Mouse (Mus musculus) limb, embryonic 14.5 days (tissue): ENCODE data around the gene Oas1f. TPM values are rescaled to one million over a fixed set of nuclear protein-coding genes. Genes with fewer than 3 reads are reported as not detected.
"Not testable (repeated sequence)": the region's sequence is repeated elsewhere in the genome, so short reads cannot be mapped to it uniquely, and the experiment has no call there.

Source experiments
- ATAC-seq: fragments of 200-750 bp; cut with Nextera tagmentation; 2 replicates; pipeline ENCODE4 v1.8.0; 2017; ENCODE audit warnings: low read depth, moderate number of reproducible peaks, moderate TSS enrichment; ENCODE audit not compliant: low FRiP score
- DNase-seq: peaks from one replicate; pipeline ENCODE4 v3.0.0-alpha.2; 2015; ENCODE audit warnings: low spot score
- H3K27ac ChIP-seq: fragments of 300-500 bp; sonication (generic); replicated peaks from 2 replicates; pipeline ENCODE4 v1.5.1; 2014; ENCODE audit warnings: low read depth, mild to moderate bottlenecking, low read length, moderate library complexity, mixed read lengths
- H3K27me3 ChIP-seq: fragments of 300-500 bp; sonication (generic); 2 replicates; pipeline ENCODE4 v1.6.1; 2014; ENCODE audit warnings: low read length, mixed read lengths; ENCODE audit not compliant: control insufficient read depth, insufficient read depth
- H3K36me3 ChIP-seq: fragments of 300-500 bp; sonication (generic); 2 replicates; pipeline ENCODE4 v1.6.1; 2014; ENCODE audit warnings: mild to moderate bottlenecking, low read length, moderate library complexity, mixed read lengths; ENCODE audit not compliant: control insufficient read depth, insufficient read depth
- H3K4me1 ChIP-seq: fragments of 300-500 bp; sonication (generic); 2 replicates; pipeline ENCODE4 v1.6.1; 2014; ENCODE audit warnings: antibody characterized with exemption, low read length, mixed read lengths; ENCODE audit not compliant: control insufficient read depth, insufficient read depth
- H3K4me2 ChIP-seq: fragments of 300-500 bp; sonication (generic); replicated peaks from 2 replicates; pipeline ENCODE4 v1.6.1; 2014; ENCODE audit warnings: low read depth, mild to moderate bottlenecking, low read length, moderate library complexity; ENCODE audit not compliant: severe bottlenecking
- H3K4me3 ChIP-seq: fragments of 300-500 bp; sonication (generic); replicated peaks from 2 replicates; pipeline ENCODE4 v1.5.1; 2014; ENCODE audit warnings: low read length
- H3K9ac ChIP-seq: fragments of 300-500 bp; sonication (generic); 2 replicates; pipeline ENCODE4 v1.6.1; 2014; ENCODE audit warnings: mild to moderate bottlenecking, low read depth, low read length, moderate library complexity; ENCODE audit not compliant: severe bottlenecking
- H3K9me3 ChIP-seq: fragments of 300-500 bp; sonication (generic); 2 replicates; pipeline ENCODE4 v1.6.1; 2016; ENCODE audit warnings: low read length; ENCODE audit not compliant: control insufficient read depth
- POLR2A ChIP-seq: fragments of 200-500 bp; IDR thresholded peaks from 2 replicates; pipeline ENCODE4 v1.8.0; 2012; ENCODE audit warnings: inconsistent platforms, mild to moderate bottlenecking, moderate library complexity, borderline replicate concordance; ENCODE audit not compliant: insufficient read depth, insufficient read length; ENCODE audit errors: extremely low read depth
- WGBS: fragments of 180-500 bp; shearing (Covaris S2); extraction: QIAGEN DNeasy Blood & Tissue Kit; methylation state at CpG from one replicate; pipeline ENCODE4 v1.1.7; 2014; 5-methylcytosine and 5-hydroxymethylcytosine counted together
- microRNA-seq: library from miRNA; unstranded; fragments of <30 nt; microRNA quantifications from one replicate; pipeline ENCODE4, GENCODE M21; 2016
- polyA plus RNA-seq, 2 experiments: library from polyadenylated mRNA; depleted of rRNA in 1 of 2; stranded (reverse) in 1 of 2; unstranded in 1 of 2; fragments of >200 nt; fragmentation: Nextera tagmentation in 1 of 2; extraction: Ambion mirVana in 1 of 2; gene quantifications; 2 replicates each; pipeline versions ENCODE4 v1.2.1 to v1.2.3; 2012 to 2014

Gene Oas1f
- polyA plus RNA-seq, 2 experiments, result not detected

DNA sequence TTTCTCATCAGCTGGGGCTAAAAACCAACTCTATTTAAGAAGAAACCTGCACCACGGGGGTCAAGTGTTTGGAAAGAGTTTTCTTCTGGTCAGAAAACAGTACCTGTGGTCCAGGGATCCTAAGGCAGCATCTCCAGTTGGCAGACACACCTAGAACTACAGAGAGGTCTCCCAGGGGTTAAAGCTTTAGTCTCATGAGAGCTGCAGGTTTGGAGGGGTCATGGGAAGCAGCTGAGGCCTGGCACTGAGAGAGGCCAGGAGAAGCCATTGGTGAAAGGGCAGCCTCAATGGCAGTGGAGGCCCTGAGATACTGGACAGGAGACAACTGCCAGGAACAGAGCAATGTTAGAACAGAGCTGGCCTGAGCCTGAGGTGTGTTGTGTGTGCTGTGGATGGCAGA, 53.5 kb downstream of the Oas1f start:
- no peak overlapping the region for H3K4me2 ChIP-seq
- TF ChIP-seq POLR2A, result no peak
- H3K9ac ChIP-seq, result no peak overlapping the region
- 68% methylated on average over 1 of the region's 1 CpGs for WGBS
- H3K36me3 ChIP-seq, result no peaks in the 10 kb centered on the region
- no peaks in the 10 kb centered on the region for H3K4me1 ChIP-seq
- no peaks in the 10 kb centered on the region for H3K9me3 ChIP-seq
- ATAC-seq (no peak), DNase-seq (no peak)
- no peak overlapping the region for H3K4me3 ChIP-seq
- no peaks in the 10 kb centered on the region for H3K27me3 ChIP-seq
- no peak overlapping the region for H3K27ac ChIP-seq

DNA sequence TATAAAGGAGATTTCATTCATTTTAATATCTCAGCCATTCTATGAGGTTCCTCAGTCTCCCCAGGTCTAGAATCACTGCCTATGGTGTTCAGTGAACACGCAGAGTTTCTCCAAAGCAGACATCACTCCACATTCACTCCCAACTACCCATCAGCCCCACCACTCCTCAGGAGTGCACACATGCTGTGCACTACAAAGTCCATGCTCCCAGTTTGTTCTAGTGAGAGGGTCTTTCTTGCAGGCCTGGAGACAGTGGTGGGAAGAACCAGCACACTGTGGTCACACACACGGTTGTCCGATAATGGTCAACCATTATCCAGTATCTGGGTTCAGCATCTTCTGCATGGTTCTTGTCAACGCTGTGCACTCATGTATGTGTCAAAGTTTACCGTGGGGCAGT, 54.9 kb downstream of the Oas1f start:
- DNase-seq (no peak), ATAC-seq (no peak)
- no peak for TF ChIP-seq POLR2A
- 84% methylated on average over 5 of the region's 5 CpGs for WGBS
- Histone ChIP-seq H3K4me1 (no peaks in the 10 kb centered on the region), H3K36me3 (no peaks in the 10 kb centered on the region), H3K4me2 (no peak overlapping the region), H3K4me3 (no peak overlapping the region), H3K27ac (no peak overlapping the region), H3K27me3 (no peaks in the 10 kb centered on the region), H3K9ac (no peak overlapping the region), H3K9me3 (no peaks in the 10 kb centered on the region)

DNA sequence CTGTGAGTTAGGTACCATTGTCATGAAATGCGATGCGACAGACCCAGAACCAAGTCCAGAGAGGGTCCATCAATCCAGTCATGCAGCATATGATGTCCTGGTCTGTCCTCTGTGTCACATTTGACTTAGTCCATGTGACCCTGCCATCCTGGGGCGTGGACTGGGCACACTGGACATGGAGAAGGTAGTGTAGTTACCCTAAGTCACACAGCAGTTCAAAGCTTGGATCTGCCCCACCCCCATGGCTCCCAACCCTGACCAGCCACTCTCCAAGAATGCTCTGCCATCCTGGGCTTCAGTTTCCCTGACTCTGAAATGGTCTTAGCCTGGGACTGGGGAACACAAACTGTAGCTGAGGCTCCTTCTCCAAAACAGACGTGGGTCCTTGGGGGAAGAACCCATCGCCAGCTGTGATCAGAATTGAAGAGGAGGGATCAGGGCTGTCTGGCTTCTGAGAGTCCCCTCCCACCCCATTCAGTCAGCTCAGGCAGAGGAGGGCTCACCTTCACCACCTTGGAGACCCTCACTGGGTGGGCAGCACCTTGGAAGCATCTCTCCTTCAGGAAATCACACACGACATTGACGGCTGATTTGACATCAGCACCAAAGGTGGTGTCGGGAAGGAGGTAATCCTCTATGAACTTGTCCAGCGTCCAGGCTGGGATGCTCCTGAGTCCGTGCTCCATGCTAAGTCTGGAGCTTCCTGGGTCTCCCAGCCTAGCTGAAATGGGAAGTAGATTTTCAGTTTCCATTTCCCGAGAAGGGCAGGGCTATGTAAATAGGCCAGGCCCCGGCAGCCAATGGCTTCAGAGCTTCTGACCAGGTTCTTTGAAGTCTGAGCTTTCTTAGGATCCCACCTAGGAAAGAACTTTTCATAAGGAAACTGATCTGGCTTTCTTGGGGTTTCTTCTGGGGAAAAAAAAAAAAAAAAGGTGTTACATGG, 59.9 kb downstream of the Oas1f start, which contains the start of gene Oas1a:
Gene Oas1a (minus strand): TSS at position 731 of the 943 bp plus-strand sequence.
- H3K27ac ChIP-seq, H3K36me3 ChIP-seq, H3K9ac ChIP-seq, H3K9me3 ChIP-seq, H3K27me3 ChIP-seq, ATAC-seq, DNase-seq, H3K4me3 ChIP-seq, H3K4me1 ChIP-seq, H3K4me2 ChIP-seq: not testable (repeated sequence)
- 31% methylated on average over 9 of the region's 12 CpGs for WGBS

Small RNAs within 50 kb of the gene (microRNA-seq; reads per million reads assigned to microRNA genes)
- gene Gm22907, result not detected

Other genes starting within 250 kb of the Oas1f start
- gene Rita1, start 234.8 kb upstream of the Oas1f start, polyA plus RNA-seq (2012; rRNA removed), result 25.4 TPM in 2 replicates
- 10.2 and 11.6 TPM in 2 replicates for gene Rita1, start 234.8 kb upstream of the Oas1f start, polyA plus RNA-seq (2014; fragmentation: Nextera tagmentation; extraction: Ambion mirVana)
- gene Ddx54, start 234.6 kb upstream of the Oas1f start, polyA plus RNA-seq (2012; rRNA removed), result 36.1 and 42.1 TPM in 2 replicates
- gene Ddx54, start 234.6 kb upstream of the Oas1f start, polyA plus RNA-seq (2014; fragmentation: Nextera tagmentation; extraction: Ambion mirVana), result 34.1 and 35.1 TPM in 2 replicates
- gene Cfap73, start 213.1 kb upstream of the Oas1f start, polyA plus RNA-seq (2012; rRNA removed), result not detected in 2 replicates
- gene Cfap73, start 213.1 kb upstream of the Oas1f start, polyA plus RNA-seq (2014; fragmentation: Nextera tagmentation; extraction: Ambion mirVana), result not detected in 2 replicates
- 0.19 and 0.32 TPM in 2 replicates for gene Rasal1, start 198.6 kb upstream of the Oas1f start, polyA plus RNA-seq (2012; rRNA removed)
- gene Rasal1, start 198.6 kb upstream of the Oas1f start, polyA plus RNA-seq (2014; fragmentation: Nextera tagmentation; extraction: Ambion mirVana), result 0.17 and 1.0 TPM in 2 replicates
- gene Dtx1, start 135.4 kb upstream of the Oas1f start, polyA plus RNA-seq (2012; rRNA removed), result 11.1 and 14.7 TPM in 2 replicates
- 3.9 and 5.5 TPM in 2 replicates for gene Dtx1, start 135.4 kb upstream of the Oas1f start, polyA plus RNA-seq (2014; fragmentation: Nextera tagmentation; extraction: Ambion mirVana)
- 1.1 and 1.5 TPM in 2 replicates for gene Oas2, start 97.5 kb upstream of the Oas1f start, polyA plus RNA-seq (2012; rRNA removed)
- gene Oas2, start 97.5 kb upstream of the Oas1f start, polyA plus RNA-seq (2014; fragmentation: Nextera tagmentation; extraction: Ambion mirVana), result 0.23 and 0.75 TPM in 2 replicates
- 0.11 and 0.22 TPM in 2 replicates for gene Oas3, start 69.7 kb upstream of the Oas1f start, polyA plus RNA-seq (2012; rRNA removed)
- gene Oas3, start 69.7 kb upstream of the Oas1f start, polyA plus RNA-seq (2014; fragmentation: Nextera tagmentation; extraction: Ambion mirVana), result 0.22 TPM in 1 of 2 replicates, not detected in the other
- gene Oas1e, start 51.8 kb upstream of the Oas1f start, polyA plus RNA-seq (2012; rRNA removed), result not detected in 2 replicates
- not detected in 2 replicates for gene Oas1e, start 51.8 kb upstream of the Oas1f start, polyA plus RNA-seq (2014; fragmentation: Nextera tagmentation; extraction: Ambion mirVana)
- gene Oas1c, start 34.9 kb upstream of the Oas1f start, polyA plus RNA-seq (2012; rRNA removed), result 0.58 and 0.85 TPM in 2 replicates
- 0.10 and 0.19 TPM in 2 replicates for gene Oas1c, start 34.9 kb upstream of the Oas1f start, polyA plus RNA-seq (2014; fragmentation: Nextera tagmentation; extraction: Ambion mirVana)
- gene Oas1h, start 14.1 kb downstream of the Oas1f start, polyA plus RNA-seq (2012; rRNA removed), result not detected in 2 replicates
- gene Oas1h, start 14.1 kb downstream of the Oas1f start, polyA plus RNA-seq (2014; fragmentation: Nextera tagmentation; extraction: Ambion mirVana), result not detected in 2 replicates
- 0.58 and 0.72 TPM in 2 replicates for gene Oas1g, start 40.2 kb downstream of the Oas1f start, polyA plus RNA-seq (2012; rRNA removed)
- 0.19 TPM in 1 of 2 replicates, not detected in the other for gene Oas1g, start 40.2 kb downstream of the Oas1f start, polyA plus RNA-seq (2014; fragmentation: Nextera tagmentation; extraction: Ambion mirVana)
- 1.5 and 2.0 TPM in 2 replicates for gene Oas1a, start 60.2 kb downstream of the Oas1f start, polyA plus RNA-seq (2012; rRNA removed)
- gene Oas1a, start 60.2 kb downstream of the Oas1f start, polyA plus RNA-seq (2014; fragmentation: Nextera tagmentation; extraction: Ambion mirVana), result 1.3 and 1.6 TPM in 2 replicates
- gene Oas1d, start 67.2 kb downstream of the Oas1f start, polyA plus RNA-seq (2012; rRNA removed), result not detected in 2 replicates
- gene Oas1d, start 67.2 kb downstream of the Oas1f start, polyA plus RNA-seq (2014; fragmentation: Nextera tagmentation; extraction: Ambion mirVana), result not detected in 2 replicates
- gene Rph3a, start 162.7 kb downstream of the Oas1f start, polyA plus RNA-seq (2012; rRNA removed), result 0.10 and 0.17 TPM in 2 replicates
- not detected in 2 replicates for gene Rph3a, start 162.7 kb downstream of the Oas1f start, polyA plus RNA-seq (2014; fragmentation: Nextera tagmentation; extraction: Ambion mirVana)